Mouse (Mus musculus): ENCODE measurements at regions not wholly inside any gene's neighbourhood (a gene's known extent, or its start where the extent isn't known, plus 50 kb on each side); places are given as distances from the start of the nearest gene placed in this dataset.

GRCm38 (mm10) chr15:62189565-62190181 lies 1266.9 kb upstream of the A1bg start:
- DNase-seq (ENCODE audit: low read depth) = no peak

GRCm38 (mm10) chr15:62186548-62186947 lies 1263.7 kb upstream of the A1bg start:
- peak; percentile 63 for DNase-seq (ENCODE audit: low read depth)

- no peak for DNase-seq (ENCODE audit: low read depth)
Observed at GRCm38 (mm10) chr15:62183803-62184202, 1261.0 kb upstream of the A1bg start.

GRCm38 (mm10) chr15:62181454-62181910 lies 1258.7 kb upstream of the A1bg start:
- DNase-seq (ENCODE audit: low read depth) = no peak

GRCm38 (mm10) chr15:62180718-62181117 lies 1257.9 kb upstream of the A1bg start:
- no peak for DNase-seq (ENCODE audit: low read depth)

- DNase-seq (ENCODE audit: low read depth) = peak; percentile 46
Observed at GRCm38 (mm10) chr15:62179801-62180200, 1257.0 kb upstream of the A1bg start.

GRCm38 (mm10) chr15:62178568-62178967 lies 1255.8 kb upstream of the A1bg start:
- DNase-seq (ENCODE audit: low read depth) = no peak

GRCm38 (mm10) chr15:62177768-62178410 lies 1255.1 kb upstream of the A1bg start:
- no peak for DNase-seq (ENCODE audit: low read depth)

- DNase-seq (ENCODE audit: low read depth) = no peak
Observed at GRCm38 (mm10) chr15:62176076-62176475, 1253.3 kb upstream of the A1bg start.

GRCm38 (mm10) chr15:62173633-62174543 lies 1251.1 kb upstream of the A1bg start:
- DNase-seq (ENCODE audit: low read depth) = no peak

- no peak for DNase-seq (ENCODE audit: low read depth)
Observed at GRCm38 (mm10) chr15:62171632-62172031, 1248.8 kb upstream of the A1bg start.

- DNase-seq (ENCODE audit: low read depth) = no peak
Observed at GRCm38 (mm10) chr15:62171167-62171566, 1248.4 kb upstream of the A1bg start.

- DNase-seq (ENCODE audit: low read depth) = no peak
Observed at GRCm38 (mm10) chr15:62170337-62170736, 1247.5 kb upstream of the A1bg start.

- no peak for DNase-seq (ENCODE audit: low read depth)
Observed at GRCm38 (mm10) chr15:62169591-62170019, 1246.8 kb upstream of the A1bg start.

GRCm38 (mm10) chr15:62168958-62169590 lies 1246.3 kb upstream of the A1bg start:
- no peak for DNase-seq (ENCODE audit: low read depth)

GRCm38 (mm10) chr15:62168522-62168921 lies 1245.7 kb upstream of the A1bg start:
- no peak for DNase-seq (ENCODE audit: low read depth)

- DNase-seq (ENCODE audit: low read depth) = no peak
Observed at GRCm38 (mm10) chr15:62166786-62167185, 1244.0 kb upstream of the A1bg start.

- DNase-seq (ENCODE audit: low read depth) = peak; percentile 37
Observed at GRCm38 (mm10) chr15:62165826-62166500, 1243.2 kb upstream of the A1bg start.

GRCm38 (mm10) chr15:62164766-62165410 lies 1242.1 kb upstream of the A1bg start:
- no peak for DNase-seq (ENCODE audit: low read depth)

GRCm38 (mm10) chr15:62163203-62163602 lies 1240.4 kb upstream of the A1bg start:
- no peak for DNase-seq (ENCODE audit: low read depth)

GRCm38 (mm10) chr15:62162648-62163194 lies 1239.9 kb upstream of the A1bg start:
- DNase-seq (ENCODE audit: low read depth) = no peak

Measured in NIH3T3 (cell line).